Mouse (Mus musculus): Measurements from ENCODE around the gene Nme3.

DNA sequence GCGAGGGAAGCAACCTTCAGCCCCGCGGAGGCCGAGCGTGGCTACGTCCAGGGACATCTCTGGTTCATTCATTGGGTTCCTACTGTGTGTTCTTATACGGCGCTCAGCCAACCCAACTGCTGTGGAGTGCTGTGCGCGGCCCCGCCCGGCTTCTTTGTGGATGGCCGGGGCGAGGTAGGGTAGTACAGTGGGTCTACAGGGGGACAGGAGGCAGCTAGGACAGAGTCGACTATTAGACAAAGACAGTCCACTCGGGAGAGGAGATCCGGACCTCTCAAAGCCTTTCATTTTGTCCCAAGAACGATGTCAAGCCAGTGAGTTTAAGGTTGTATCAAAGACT lies 9.4 kb upstream of the Nme3 start:
- TF ChIP-seq POLR2A (IDR thresholded peaks at IDR 0.05; ENCODE audit: insufficient read depth, low read length) (no peak), CTCF (IDR thresholded peaks at IDR 0.05; ENCODE audit: low read depth, low read length) (no peak), EP300 (IDR thresholded peaks at IDR 0.05; ENCODE audit: insufficient read depth, low read depth, low read length) (no peak)
